Mouse (Mus musculus) heart, embryonic 15.5 days (tissue): ENCODE measurements around the gene Gm10840. TPM values are rescaled to one million over a fixed set of nuclear protein-coding genes. Genes with fewer than 3 reads are reported as not detected.
"Not testable (repeated sequence)": the region's sequence is repeated elsewhere in the genome, so short reads cannot be mapped to it uniquely, and the experiment has no call there.

Source experiments
- ATAC-seq: fragments of 200-750 bp; cut with Nextera tagmentation; replicated peaks from 2 replicates; pipeline ENCODE4 v1.8.0; 2017; ENCODE audit warnings: low read depth, moderate TSS enrichment; ENCODE audit not compliant: insufficient number of reproducible peaks, insufficient read depth, low FRiP score
- H3K27ac ChIP-seq: fragments of 300-500 bp; sonication (generic); 2 replicates; pipeline ENCODE4 v1.5.1; 2015; ENCODE audit warnings: mild to moderate bottlenecking, inconsistent platforms
- H3K27me3 ChIP-seq: fragments of 300-500 bp; sonication (generic); 2 replicates; pipeline ENCODE4 v1.6.1; 2015; ENCODE audit warnings: inconsistent platforms
- H3K36me3 ChIP-seq: fragments of 300-500 bp; sonication (generic); 2 replicates; pipeline ENCODE4 v1.6.1; 2015; ENCODE audit warnings: mild to moderate bottlenecking, inconsistent platforms
- H3K4me1 ChIP-seq: fragments of 300-500 bp; sonication (generic); replicated peaks from 2 replicates; pipeline ENCODE4 v1.6.1; 2015; ENCODE audit warnings: inconsistent platforms
- H3K4me2 ChIP-seq: fragments of 300-500 bp; sonication (generic); 2 replicates; pipeline ENCODE4 v1.6.1; 2015; ENCODE audit warnings: inconsistent platforms, mild to moderate bottlenecking, moderate library complexity
- H3K4me3 ChIP-seq: fragments of 300-500 bp; sonication (generic); 2 replicates; pipeline ENCODE4 v1.5.1; 2015; ENCODE audit warnings: mild to moderate bottlenecking, inconsistent platforms
- H3K9ac ChIP-seq: fragments of 300-500 bp; sonication (generic); 2 replicates; pipeline ENCODE4 v1.6.1; 2015; ENCODE audit warnings: mild to moderate bottlenecking, inconsistent platforms
- H3K9me3 ChIP-seq: fragments of 300-500 bp; sonication (generic); replicated peaks from 2 replicates; pipeline ENCODE4 v1.6.1; 2016; ENCODE audit warnings: inconsistent platforms
- WGBS: fragments of 180-500 bp; shearing (Covaris S2); methylation state at CpG from one replicate; pipeline ENCODE4 v1.1.7; 2015; ENCODE audit warnings: mixed read lengths; 5-methylcytosine and 5-hydroxymethylcytosine counted together
- polyA plus RNA-seq: library from polyadenylated mRNA; unstranded; fragments of >200 nt; fragmentation: Nextera tagmentation; extraction: Ambion mirVana; gene quantifications from 2 replicates; pipeline ENCODE4 v1.2.1, GENCODE M21; 2015

Gm10840 gene
- polyA plus RNA-seq, 1 experiment from 2014 or later, result not detected

DNA sequence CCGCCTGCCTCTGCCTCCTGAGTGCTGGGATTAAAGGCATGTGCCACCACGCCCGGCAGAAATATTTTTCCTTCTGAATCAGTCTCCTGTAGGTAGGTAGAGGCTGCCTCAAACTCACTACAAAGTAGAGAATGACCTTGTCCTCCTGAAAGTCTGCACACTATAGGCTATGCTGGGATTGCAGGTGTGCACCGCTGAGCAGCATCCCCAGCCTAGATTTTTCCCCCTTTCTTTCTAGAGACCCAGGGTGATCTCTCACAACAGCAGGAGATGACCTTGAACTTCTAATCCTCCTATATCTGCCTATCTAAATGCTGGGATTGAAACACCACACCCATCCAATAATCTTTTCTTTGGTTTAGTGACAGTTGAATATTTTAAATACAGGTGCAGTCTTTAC is 26.7 kb downstream of the Gm10840 start:
- no peaks in the 10 kb centered on the region for H3K9me3 ChIP-seq
- WGBS, result 92% methylated on average over 4 of the region's 4 CpGs

DNA sequence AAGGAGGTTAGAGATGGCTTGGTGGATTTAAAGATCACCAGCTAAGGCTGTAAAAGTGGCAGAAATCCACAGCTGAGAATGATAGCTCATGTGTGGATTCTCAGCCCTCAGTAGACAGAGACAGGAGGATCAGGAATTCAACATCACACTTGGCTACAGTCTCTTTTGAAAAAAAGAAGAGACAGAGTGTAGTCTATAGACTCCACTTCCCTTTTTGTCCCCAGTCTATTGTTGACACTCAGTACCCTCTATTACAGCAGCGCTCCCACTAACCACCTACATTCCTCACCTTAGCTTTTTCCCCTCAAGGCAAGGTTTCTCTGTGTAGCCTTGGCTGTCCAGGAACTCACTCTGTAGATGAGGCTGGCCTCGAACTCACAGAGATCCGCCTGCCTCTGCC is 31.1 kb downstream of the Gm10840 start:
- no peak overlapping the region for H3K27ac ChIP-seq
- no peak for ATAC-seq
- no peak overlapping the region for H3K4me2 ChIP-seq
- no peaks in the 10 kb centered on the region for H3K9me3 ChIP-seq
- peaks cover 16% of the 10 kb centered on the region for H3K4me1 ChIP-seq
- H3K36me3 ChIP-seq, result no peaks in the 10 kb centered on the region
- WGBS, result 96% methylated on average over 3 of the region's 3 CpGs
- H3K27me3 ChIP-seq, result no peaks in the 10 kb centered on the region
- no peak overlapping the region for H3K4me3 ChIP-seq
- H3K9ac ChIP-seq, result no peak overlapping the region

More for the DNA sequence above, 26.7 kb downstream of the Gm10840 start:
- Histone ChIP-seq H3K4me3 (no peak overlapping the region), H3K27ac (no peak overlapping the region), H3K27me3 (no peaks in the 10 kb centered on the region), H3K4me2 (no peak overlapping the region), H3K36me3 (peaks cover 5% of the 10 kb centered on the region; the same call in 1 of the 2 replicates), H3K4me1 (peaks cover 5% of the 10 kb centered on the region), H3K9ac (no peak overlapping the region)
- ATAC-seq, result no peak

DNA sequence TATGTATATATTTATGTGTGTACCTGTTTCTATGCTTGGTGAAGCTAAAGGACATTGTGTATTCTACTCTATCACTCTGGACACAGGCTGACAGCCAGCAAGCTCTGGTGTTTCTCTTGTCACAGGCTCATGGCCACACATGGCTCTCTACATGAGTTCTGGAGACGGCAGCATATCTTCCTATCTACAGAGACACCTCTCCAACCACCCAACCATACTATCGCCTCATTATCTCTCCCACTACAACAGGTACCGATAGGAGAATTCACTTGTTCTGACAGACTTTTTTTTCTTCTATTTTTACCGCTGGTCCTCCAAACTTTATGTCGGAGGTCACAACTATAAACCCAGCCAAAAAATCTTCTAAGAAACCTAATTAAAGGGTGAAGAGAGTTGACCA is 31.6 kb downstream of the Gm10840 start:
- no peak for ATAC-seq
- Histone ChIP-seq H3K4me3 (peak overlapping the region; percentile 93), H3K27ac (no peak overlapping the region), H3K9me3 (no peaks in the 10 kb centered on the region), H3K9ac (no peak overlapping the region), H3K27me3 (no peaks in the 10 kb centered on the region), H3K4me2 (peak overlapping the region; percentile 79), H3K4me1 (peaks cover 16% of the 10 kb centered on the region), H3K36me3 (0 out of 2 replicates have a peak, but pooled peaks cover 3% of the 10 kb centered on the region)
- 63% methylated on average over 5 of the region's 5 CpGs for WGBS

DNA sequence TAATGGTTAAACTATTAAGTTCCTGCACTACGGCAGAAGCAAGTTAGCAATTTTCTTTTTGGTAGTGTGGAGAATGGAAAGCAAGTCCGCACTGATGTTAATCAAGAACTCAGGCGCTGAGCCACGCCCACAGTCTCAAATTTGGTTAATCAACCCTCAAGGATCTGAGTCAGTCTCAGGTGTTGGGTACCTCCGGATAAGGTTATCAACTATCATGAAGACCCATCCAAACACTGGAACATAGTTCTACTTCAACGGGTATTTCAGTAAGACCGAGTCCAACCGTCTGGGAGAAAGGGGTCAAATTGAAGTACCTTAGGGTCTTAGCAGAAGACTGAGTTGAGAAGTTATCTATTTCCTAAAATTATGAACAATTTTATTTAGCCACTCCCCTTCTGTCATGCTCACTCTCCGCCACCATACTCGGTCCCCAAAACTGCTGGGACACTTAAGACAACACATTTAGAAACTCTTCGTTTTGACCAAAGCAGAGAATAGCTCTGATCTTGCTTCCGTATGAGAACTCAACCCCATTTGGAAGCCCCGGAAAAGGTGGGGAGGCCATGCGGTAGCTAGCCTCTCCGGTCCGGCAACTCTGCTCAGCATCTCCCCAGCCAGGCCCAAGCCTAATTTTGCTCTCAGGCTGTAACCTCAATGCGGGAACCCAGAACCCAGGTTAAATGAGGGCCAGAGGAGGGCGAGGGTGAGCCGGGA is 32.2 kb downstream of the Gm10840 start:
- Histone ChIP-seq H3K27ac (peak overlapping the region; percentile 90), H3K9ac (peak overlapping the region; percentile 85), H3K36me3 (peaks cover 7% of the 10 kb centered on the region), H3K4me3 (peak overlapping the region; percentile 93), H3K4me2 (peak overlapping the region; percentile 79), H3K27me3 (no peaks in the 10 kb centered on the region), H3K9me3 (no peaks in the 10 kb centered on the region), H3K4me1 (peaks cover 16% of the 10 kb centered on the region)
- 8% methylated on average over 19 of the region's 19 CpGs for WGBS
- no peak for ATAC-seq

DNA sequence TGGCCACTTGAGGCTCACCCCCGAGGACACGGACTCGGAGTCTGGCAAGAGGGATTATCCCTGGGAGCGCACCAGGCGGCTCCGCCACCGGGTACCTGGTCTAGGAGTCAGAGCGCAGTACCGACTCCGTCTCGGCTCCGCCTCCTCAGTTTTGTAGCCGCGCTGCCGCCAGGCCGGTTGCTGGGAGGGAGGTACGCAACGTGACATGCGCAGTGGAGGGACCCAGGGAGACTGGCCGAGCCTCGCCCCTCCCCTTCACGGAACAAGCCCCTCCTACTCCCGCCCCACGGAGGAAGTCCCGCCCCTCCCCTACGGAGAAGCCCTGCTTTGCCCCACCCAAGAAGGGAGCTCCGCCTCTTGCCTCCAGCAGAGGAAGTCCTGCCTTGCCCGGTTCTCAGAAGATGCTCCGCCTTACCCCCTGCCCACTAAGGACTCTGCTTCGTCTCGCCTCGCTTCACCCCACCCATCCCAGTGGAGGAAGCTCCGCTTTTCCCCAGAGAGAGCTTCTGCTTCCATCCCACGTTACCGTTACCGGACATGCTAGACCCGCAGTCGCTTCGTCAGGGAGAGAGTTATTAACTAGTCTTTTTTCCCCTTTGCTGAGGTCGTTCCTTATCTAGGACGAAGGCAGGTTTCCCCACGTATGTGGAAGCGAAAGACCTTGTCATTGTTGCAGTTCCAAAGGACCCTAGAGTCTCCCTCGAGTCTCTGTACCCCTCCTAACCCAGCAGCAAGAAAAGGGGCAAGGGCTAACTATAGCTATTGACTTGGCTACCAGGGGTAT is 32.9 kb downstream of the Gm10840 start:
- ATAC-seq, result peak; percentile 98
- H3K4me3 ChIP-seq, result peak overlapping the region; percentile 93
- peaks cover 16% of the 10 kb centered on the region for H3K4me1 ChIP-seq
- no peaks in the 10 kb centered on the region for H3K9me3 ChIP-seq
- 0% methylated on average over 44 of the region's 44 CpGs for WGBS
- H3K9ac ChIP-seq, result peak overlapping the region; percentile 85
- no peaks in the 10 kb centered on the region for H3K27me3 ChIP-seq
- H3K36me3 ChIP-seq, result peaks cover 14% of the 10 kb centered on the region
- H3K27ac ChIP-seq, result peak overlapping the region; percentile 90
- H3K4me2 ChIP-seq, result peak overlapping the region; percentile 79

DNA sequence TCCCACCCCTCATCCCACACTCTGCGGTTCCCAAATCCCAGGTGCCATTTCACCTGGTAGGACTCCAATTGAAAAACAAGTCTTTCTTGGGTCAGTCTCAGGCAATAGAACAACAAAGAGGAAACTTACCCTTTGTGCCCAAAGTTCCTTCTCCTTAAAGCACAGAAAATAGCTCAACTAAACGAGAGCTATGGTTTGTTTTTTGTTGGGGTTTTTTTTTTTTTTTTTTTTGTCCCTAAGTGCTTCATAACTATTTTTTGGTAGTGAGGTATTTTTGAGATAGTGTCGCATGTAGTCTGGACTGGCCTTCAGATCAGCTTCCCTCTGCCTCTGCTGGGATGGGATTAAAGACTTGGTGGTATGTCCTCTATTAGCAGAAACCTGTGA is 33.5 kb downstream of the Gm10840 start:
- H3K36me3 ChIP-seq, result peaks cover 15% of the 10 kb centered on the region
- no peak for ATAC-seq
- H3K4me3 ChIP-seq, result peak overlapping the region; percentile 93
- WGBS, result 33% methylated on average over 3 of the region's 3 CpGs
- H3K27ac ChIP-seq, result peak overlapping the region; percentile 84
- H3K4me2 ChIP-seq, result peak overlapping the region; percentile 79
- H3K9ac ChIP-seq, result peak overlapping the region; percentile 73
- peaks cover 16% of the 10 kb centered on the region for H3K4me1 ChIP-seq
- H3K9me3 ChIP-seq, result no peaks in the 10 kb centered on the region
- no peaks in the 10 kb centered on the region for H3K27me3 ChIP-seq

DNA sequence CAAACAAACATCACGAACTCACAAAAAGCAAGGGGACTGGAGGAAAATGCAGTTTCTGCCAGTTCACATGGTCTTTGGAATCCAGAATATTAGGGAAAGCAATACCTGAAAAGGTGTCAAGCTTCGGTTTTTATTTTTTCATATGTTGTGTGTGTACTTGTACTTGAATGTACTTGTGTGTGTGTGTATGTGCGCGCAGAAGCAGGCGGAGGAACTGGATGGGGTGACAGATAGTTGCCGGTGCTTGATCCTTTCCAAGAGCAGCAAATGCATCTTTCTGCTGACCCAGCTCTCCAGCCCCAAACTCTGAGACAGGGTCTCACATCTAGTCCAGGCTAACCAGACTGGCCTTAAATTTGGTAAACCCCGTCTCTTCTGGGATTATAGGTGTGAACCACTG is 34.2 kb downstream of the Gm10840 start:
- no peak for ATAC-seq
- Histone ChIP-seq H3K27me3 (no peaks in the 10 kb centered on the region), H3K27ac (peak overlapping the region; percentile 25), H3K9ac (no peak overlapping the region), H3K4me3 (no peak overlapping the region), H3K36me3 (peaks cover 15% of the 10 kb centered on the region), H3K4me1 (peaks cover 16% of the 10 kb centered on the region), H3K4me2 (no peak overlapping the region), H3K9me3 (no peaks in the 10 kb centered on the region)
- 87% methylated on average over 7 of the region's 7 CpGs for WGBS

DNA sequence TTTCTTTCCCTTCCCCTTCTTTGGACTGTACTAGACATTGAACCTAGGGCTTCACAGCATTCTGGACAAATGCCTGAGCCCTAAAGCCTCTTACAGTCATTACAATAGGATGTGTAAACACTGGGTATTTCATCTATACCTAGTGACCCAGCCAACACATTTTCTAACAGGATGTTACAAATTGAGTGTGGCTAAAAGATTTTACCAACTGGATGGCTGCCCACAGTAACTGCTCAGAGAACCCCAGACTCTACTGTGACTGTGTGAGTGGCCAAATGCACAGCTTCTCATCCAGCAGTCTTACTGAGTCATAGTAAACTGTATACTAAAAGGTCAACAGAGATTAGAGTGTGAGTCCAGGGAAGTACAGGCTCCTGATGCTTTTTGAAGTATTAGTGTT is 34.7 kb downstream of the Gm10840 start:
- ATAC-seq, result no peak
- H3K9ac ChIP-seq, result no peak overlapping the region
- no peak overlapping the region for H3K4me2 ChIP-seq
- no peaks in the 10 kb centered on the region for H3K9me3 ChIP-seq
- H3K27ac ChIP-seq, result peak overlapping the region; percentile 25
- H3K36me3 ChIP-seq, result peaks cover 15% of the 10 kb centered on the region
- no peaks in the 10 kb centered on the region for H3K27me3 ChIP-seq
- no peak overlapping the region for H3K4me3 ChIP-seq
- peaks cover 16% of the 10 kb centered on the region for H3K4me1 ChIP-seq

DNA sequence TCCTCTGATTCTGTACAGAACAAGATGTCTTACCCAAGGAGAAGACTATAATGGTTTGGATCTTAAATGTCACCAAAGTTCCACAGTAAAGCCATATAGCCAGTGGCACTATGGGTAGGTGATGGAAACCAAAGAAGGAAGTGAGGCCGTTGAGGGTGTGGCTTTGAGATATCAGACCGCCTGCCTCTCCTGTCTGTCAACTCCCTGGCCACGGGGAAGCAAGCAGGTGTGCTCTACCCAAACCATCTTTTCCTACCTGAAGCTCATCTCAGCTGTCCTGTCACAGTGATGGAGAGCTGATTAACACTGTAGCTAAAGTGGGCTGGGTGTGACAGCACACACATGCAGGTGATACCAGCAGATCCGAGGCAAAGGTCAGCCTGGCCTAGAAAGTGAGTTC is 37.6 kb downstream of the Gm10840 start:
- Histone ChIP-seq H3K27me3 (no peaks in the 10 kb centered on the region), H3K4me1 (peaks cover 4% of the 10 kb centered on the region), H3K27ac (no peak overlapping the region), H3K4me3 (no peak overlapping the region), H3K9me3 (no peaks in the 10 kb centered on the region), H3K36me3 (peaks cover 41% of the 10 kb centered on the region), H3K4me2 (no peak overlapping the region), H3K9ac (no peak overlapping the region)
- WGBS, result 72% methylated on average over 4 of the region's 4 CpGs
- no peak for ATAC-seq

DNA sequence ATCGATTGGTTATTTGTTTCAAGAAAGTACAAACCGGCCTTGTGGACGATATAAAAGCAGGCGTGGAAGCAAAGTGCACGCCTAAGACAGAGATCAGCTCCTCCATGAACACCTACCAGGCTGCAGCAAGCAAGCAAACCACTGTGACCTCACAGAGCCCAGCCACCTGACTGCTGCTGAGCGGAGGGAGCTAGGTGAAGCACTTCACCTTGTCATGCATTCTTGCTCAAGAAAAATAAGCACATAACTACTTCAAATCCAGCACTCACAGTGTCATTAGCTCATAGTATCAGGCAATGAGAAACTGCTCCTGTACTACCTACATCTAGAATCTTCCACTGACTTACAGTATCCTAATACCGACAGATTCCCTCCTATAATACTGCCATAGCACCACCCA is 39.3 kb downstream of the Gm10840 start:
- H3K9me3 ChIP-seq, H3K27me3 ChIP-seq, H3K27ac ChIP-seq, H3K9ac ChIP-seq, H3K4me1 ChIP-seq, ATAC-seq, H3K4me3 ChIP-seq, H3K4me2 ChIP-seq: not testable (repeated sequence)
- H3K36me3 ChIP-seq, result peaks cover 56% of the 10 kb centered on the region
- WGBS, result 92% methylated on average over 7 of the region's 7 CpGs

DNA sequence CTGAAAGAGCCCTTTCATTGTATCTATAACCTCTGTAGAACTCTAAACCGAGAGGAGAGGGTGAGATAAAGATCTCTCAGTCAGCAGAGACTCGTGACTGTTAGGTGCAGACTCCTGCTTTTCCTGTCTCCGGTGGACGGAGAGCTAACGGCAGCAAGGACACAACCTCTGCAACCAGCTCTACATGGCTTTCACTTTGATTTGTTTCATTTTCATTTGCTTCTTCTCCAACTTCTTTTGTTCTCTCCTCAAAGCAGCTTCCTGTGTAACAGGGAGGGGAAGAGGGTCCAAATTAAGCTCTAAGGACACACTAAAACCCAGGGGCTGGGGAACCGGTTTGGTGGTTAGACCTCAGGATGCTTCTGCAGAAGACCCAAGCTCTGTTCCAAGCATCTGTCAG is 40.1 kb downstream of the Gm10840 start:
- Histone ChIP-seq H3K9ac (no peak overlapping the region), H3K4me1 (no peaks in the 10 kb centered on the region), H3K36me3 (peaks cover 64% of the 10 kb centered on the region), H3K27me3 (no peaks in the 10 kb centered on the region), H3K4me2 (no peak overlapping the region), H3K27ac (no peak overlapping the region), H3K4me3 (no peak overlapping the region), H3K9me3 (no peaks in the 10 kb centered on the region)
- no peak for ATAC-seq
- 68% methylated on average over 6 of the region's 6 CpGs for WGBS
